Comparison of ENCODE assay signal across 11 mouse cellular contexts in genomic region chr10:108016552-108016951, GRCm38 (mm10).
"Had no signal": no experiment of that assay in that cellular context is flagged by ENCODE, and none has a peak within 500 bp of the region (broad histone marks: within the 10 kb centered on the region; RNA-seq: fewer than 3 reads in every experiment).

No protein-coding gene starts in this region.

- DNase-seq: retina, postnatal 1 day; right cerebral cortex, adult 18-20 months; right cerebral cortex, postnatal 14 days; right cerebral cortex, postnatal 4 days; spleen, adult 18-20 months; thymus, adult 18-20 months; thymus, adult 2 months; thymus, postnatal 14 days; thymus, postnatal 25 days; thymus, postnatal 36 days; thymus, postnatal 4 days had no signal
